Mouse (Mus musculus): ENCODE results near the gene Scn2a.

- TF ChIP-seq JUND (conservative IDR thresholded peaks at IDR 0.05; ENCODE audit: low read depth, low read length), result no peak
- TF ChIP-seq CTCF (conservative IDR thresholded peaks at IDR 0.05 in 1 of 2, IDR thresholded peaks at IDR 0.05 in 1 of 2; ENCODE audit: low read depth in 2 of 2, low read length in 2 of 2), result no peak
- no peak for TF ChIP-seq MYC (IDR thresholded peaks at IDR 0.05; ENCODE audit: low read depth, low read length)
- TF ChIP-seq HCFC1 (IDR thresholded peaks at IDR 0.05; ENCODE audit: low read depth, low read length), result no peak
- TF ChIP-seq POLR2A (IDR thresholded peaks at IDR 0.05; ENCODE audit: low read depth, low read length), result no peak
- no peak for TF ChIP-seq MAX (IDR thresholded peaks at IDR 0.05; ENCODE audit: low read length)
- no peak for TF ChIP-seq POLR2AphosphoS2 (IDR thresholded peaks at IDR 0.05; ENCODE audit: low read depth, low read length)
- TF ChIP-seq USF2 (conservative IDR thresholded peaks at IDR 0.05; ENCODE audit: low read depth, low read length), result no peak
- no peak for TF ChIP-seq ETS1 (conservative IDR thresholded peaks at IDR 0.05; ENCODE audit: low read depth, low read length)
- TF ChIP-seq UBTF (IDR thresholded peaks at IDR 0.05; ENCODE audit: low read depth, low read length), result no peak
- TF ChIP-seq KAT2A (IDR thresholded peaks at IDR 0.05; ENCODE audit: insufficient replicate concordance, low read length), result no peak
- no peak for TF ChIP-seq RAD21 (IDR thresholded peaks at IDR 0.05; ENCODE audit: low read depth, low read length)
- TF ChIP-seq MAFK (IDR thresholded peaks at IDR 0.05; ENCODE audit: insufficient replicate concordance, low read length), result no peak
- no peak for TF ChIP-seq NRF1 (IDR thresholded peaks at IDR 0.05; ENCODE audit: low read depth, low read length)
Measured at GRCm38 (mm10) chr2:65663892-65664291, 43.3 kb downstream of the Scn2a start.
